Mouse (Mus musculus): ENCODE data around the gene Afg1l. TPM values are rescaled to one million over a fixed set of nuclear protein-coding genes. Genes with fewer than 3 reads are reported as not detected.

Gene Afg1l
- polyA plus RNA-seq, 1 experiment = 6.5 TPM

GRCm38 (mm10) chr10:42492027-42492771, 13.8 kb upstream of the Afg1l start:
- no peak for TF ChIP-seq GATA1 (IDR thresholded peaks at IDR 0.05; ENCODE audit: low read length)

GRCm38 (mm10) chr10:42491158-42491557, 12.8 kb upstream of the Afg1l start:
- TF ChIP-seq GATA1 (IDR thresholded peaks at IDR 0.05; ENCODE audit: low read length) = no peak

GRCm38 (mm10) chr10:42488606-42489296, 10.4 kb upstream of the Afg1l start:
- TF ChIP-seq GATA1 (IDR thresholded peaks at IDR 0.05; ENCODE audit: low read length) = no peak

- no peak for TF ChIP-seq GATA1 (IDR thresholded peaks at IDR 0.05; ENCODE audit: low read length)
Measured at GRCm38 (mm10) chr10:42480719-42481118, 2.4 kb upstream of the Afg1l start.

GRCm38 (mm10) chr10:42477550-42478340, 620 bp downstream of the Afg1l start:
- TF ChIP-seq GATA1 (IDR thresholded peaks at IDR 0.05; ENCODE audit: low read length) = no peak

GRCm38 (mm10) chr10:42476774-42477475, 1.4 kb downstream of the Afg1l start:
- TF ChIP-seq GATA1 (IDR thresholded peaks at IDR 0.05; ENCODE audit: low read length) = no peak

GRCm38 (mm10) chr10:42474946-42475514, 3.3 kb downstream of the Afg1l start:
- TF ChIP-seq GATA1 (IDR thresholded peaks at IDR 0.05; ENCODE audit: low read length) = no peak

GRCm38 (mm10) chr10:42464805-42465204, 13.6 kb downstream of the Afg1l start:
- no peak for TF ChIP-seq GATA1 (IDR thresholded peaks at IDR 0.05; ENCODE audit: low read length)

- TF ChIP-seq GATA1 (IDR thresholded peaks at IDR 0.05; ENCODE audit: low read length) = no peak
Measured at GRCm38 (mm10) chr10:42464224-42464623, 14.1 kb downstream of the Afg1l start.

GRCm38 (mm10) chr10:42457557-42458191, 20.7 kb downstream of the Afg1l start:
- TF ChIP-seq GATA1 (IDR thresholded peaks at IDR 0.05; ENCODE audit: low read length) = no peak

GRCm38 (mm10) chr10:42455981-42456380, 22.4 kb downstream of the Afg1l start:
- TF ChIP-seq GATA1 (IDR thresholded peaks at IDR 0.05; ENCODE audit: low read length) = no peak

GRCm38 (mm10) chr10:42454690-42455089, 23.7 kb downstream of the Afg1l start:
- TF ChIP-seq GATA1 (IDR thresholded peaks at IDR 0.05; ENCODE audit: low read length) = no peak

GRCm38 (mm10) chr10:42454266-42454665, 24.1 kb downstream of the Afg1l start:
- no peak for TF ChIP-seq GATA1 (IDR thresholded peaks at IDR 0.05; ENCODE audit: low read length)

- no peak for TF ChIP-seq GATA1 (IDR thresholded peaks at IDR 0.05; ENCODE audit: low read length)
Measured at GRCm38 (mm10) chr10:42449672-42450071, 28.7 kb downstream of the Afg1l start.

GRCm38 (mm10) chr10:42448371-42448770, 30.0 kb downstream of the Afg1l start:
- TF ChIP-seq GATA1 (IDR thresholded peaks at IDR 0.05; ENCODE audit: low read length) = no peak
